Mouse (Mus musculus): ENCODE measurements around the gene Arhgef28. TPM values are rescaled to one million over a fixed set of nuclear protein-coding genes. Genes with fewer than 3 reads are reported as not detected.

The Arhgef28 gene
- polyA plus RNA-seq, 1 experiment = 6.7 TPM

DNA sequence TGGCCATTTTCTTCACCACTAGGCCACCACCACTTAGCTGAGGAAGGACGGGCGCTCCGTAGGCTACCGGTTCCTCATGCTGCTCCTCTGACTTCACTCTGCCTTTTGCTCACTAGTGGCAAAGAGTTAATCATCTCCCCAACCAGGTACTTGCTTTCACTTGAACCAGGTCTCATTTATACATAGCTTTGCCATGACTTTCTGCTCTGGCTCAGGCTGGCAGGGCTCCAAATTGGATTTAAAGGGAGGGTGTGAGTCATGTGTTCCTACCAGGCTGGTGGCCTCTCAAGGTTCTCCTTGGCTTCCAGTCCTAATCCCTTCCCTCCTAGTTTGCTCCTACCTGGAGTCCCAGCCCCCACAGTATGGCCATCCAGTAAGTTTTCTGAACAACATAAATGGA is 192.5 kb downstream of the Arhgef28 start:
- Histone ChIP-seq H3K4me1 (ENCODE audit: control insufficient read depth, insufficient read depth, low read length) (peaks cover 1% of the 10 kb centered on the region), H3K36me3 (ENCODE audit: control insufficient read depth, insufficient read depth, low read length, poor library complexity, severe bottlenecking) (no peaks in the 10 kb centered on the region), H3K27me3 (ENCODE audit: control insufficient read depth, insufficient read depth, low read length, poor library complexity, severe bottlenecking) (no peaks in the 10 kb centered on the region), H3K9me3 (replicated peaks; ENCODE audit: control insufficient read depth, insufficient read depth, low read length, poor library complexity, severe bottlenecking) (no peaks in the 10 kb centered on the region), H3K27ac (ENCODE audit: insufficient read depth, low read length) (no peak overlapping the region), H3K9ac (ENCODE audit: low read depth, poor library complexity, severe bottlenecking) (no peak overlapping the region), H3K4me3 (ENCODE audit: low read depth, low read length) (no peak overlapping the region)
- no peak for TF ChIP-seq POLR2A (IDR thresholded peaks at IDR 0.05; ENCODE audit: insufficient read depth, low read length)
- no peak for TF ChIP-seq EP300 (IDR thresholded peaks at IDR 0.05; ENCODE audit: insufficient read depth, low read depth, low read length)
- no peak for TF ChIP-seq CTCF (IDR thresholded peaks at IDR 0.05; ENCODE audit: low read depth, low read length)

DNA sequence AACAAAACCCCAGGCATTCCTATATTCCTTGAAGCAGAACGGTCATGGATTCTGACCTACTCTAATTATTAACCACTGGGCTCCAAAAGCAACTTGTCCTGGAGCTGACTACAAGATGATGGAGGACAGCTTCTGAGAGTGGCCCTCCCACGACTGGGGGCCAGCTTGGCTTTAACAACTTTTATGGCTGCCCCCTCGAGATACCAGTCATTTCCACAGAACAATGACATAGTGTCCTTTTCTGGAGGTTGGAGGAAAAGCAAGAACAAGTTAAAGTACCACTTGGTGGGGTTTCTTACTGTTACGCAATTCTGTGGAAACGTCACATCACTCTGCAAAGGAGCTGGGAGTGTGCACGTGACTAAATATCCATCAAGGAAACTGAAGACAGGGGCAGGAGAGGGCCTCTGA is 194.3 kb downstream of the Arhgef28 start:
- no peaks in the 10 kb centered on the region for H3K27me3 ChIP-seq (ENCODE audit: control insufficient read depth, insufficient read depth, low read length, poor library complexity, severe bottlenecking)
- H3K4me1 ChIP-seq (ENCODE audit: control insufficient read depth, insufficient read depth, low read length) = no peaks in the 10 kb centered on the region
- H3K27ac ChIP-seq (ENCODE audit: insufficient read depth, low read length) = no peak overlapping the region
- H3K36me3 ChIP-seq (ENCODE audit: control insufficient read depth, insufficient read depth, low read length, poor library complexity, severe bottlenecking) = no peaks in the 10 kb centered on the region
- TF ChIP-seq EP300 (IDR thresholded peaks at IDR 0.05; ENCODE audit: insufficient read depth, low read depth, low read length) = no peak
- no peak for TF ChIP-seq POLR2A (IDR thresholded peaks at IDR 0.05; ENCODE audit: insufficient read depth, low read length)
- TF ChIP-seq CTCF (IDR thresholded peaks at IDR 0.05; ENCODE audit: low read depth, low read length) = no peak
- no peak overlapping the region for H3K4me3 ChIP-seq (ENCODE audit: low read depth, low read length)
- H3K9ac ChIP-seq (ENCODE audit: low read depth, poor library complexity, severe bottlenecking) = no peak overlapping the region
- H3K9me3 ChIP-seq (replicated peaks; ENCODE audit: control insufficient read depth, insufficient read depth, low read length, poor library complexity, severe bottlenecking) = no peaks in the 10 kb centered on the region

DNA sequence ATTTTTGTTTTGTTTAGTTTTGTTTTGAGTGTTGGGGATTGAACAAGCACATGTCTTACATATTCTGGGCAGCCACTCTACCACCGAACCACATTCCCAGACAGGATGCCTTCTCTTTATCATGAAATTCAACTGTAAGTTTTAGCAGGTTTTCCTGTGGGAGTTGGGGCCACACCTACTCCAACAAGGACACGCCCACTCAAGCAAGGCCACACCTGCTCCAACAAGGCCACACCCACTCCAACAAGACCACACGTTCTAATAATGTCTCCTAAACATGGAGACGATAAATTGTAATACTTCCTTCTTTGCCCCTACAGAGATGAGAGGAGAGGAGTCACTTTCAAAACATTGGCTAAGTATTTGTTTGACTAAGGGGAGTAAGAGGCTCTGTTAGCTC is 197.2 kb downstream of the Arhgef28 start:
- no peaks in the 10 kb centered on the region for H3K36me3 ChIP-seq (ENCODE audit: control insufficient read depth, insufficient read depth, low read length, poor library complexity, severe bottlenecking)
- H3K4me1 ChIP-seq (ENCODE audit: control insufficient read depth, insufficient read depth, low read length) = no peaks in the 10 kb centered on the region
- H3K9ac ChIP-seq (ENCODE audit: low read depth, poor library complexity, severe bottlenecking) = no peak overlapping the region
- no peaks in the 10 kb centered on the region for H3K27me3 ChIP-seq (ENCODE audit: control insufficient read depth, insufficient read depth, low read length, poor library complexity, severe bottlenecking)
- H3K9me3 ChIP-seq (replicated peaks; ENCODE audit: control insufficient read depth, insufficient read depth, low read length, poor library complexity, severe bottlenecking) = no peaks in the 10 kb centered on the region
- TF ChIP-seq CTCF (IDR thresholded peaks at IDR 0.05; ENCODE audit: low read depth, low read length) (no peak), EP300 (IDR thresholded peaks at IDR 0.05; ENCODE audit: insufficient read depth, low read depth, low read length) (no peak), POLR2A (IDR thresholded peaks at IDR 0.05; ENCODE audit: insufficient read depth, low read length) (no peak)
- H3K4me3 ChIP-seq (ENCODE audit: low read depth, low read length) = no peak overlapping the region
- H3K27ac ChIP-seq (ENCODE audit: insufficient read depth, low read length) = no peak overlapping the region

DNA sequence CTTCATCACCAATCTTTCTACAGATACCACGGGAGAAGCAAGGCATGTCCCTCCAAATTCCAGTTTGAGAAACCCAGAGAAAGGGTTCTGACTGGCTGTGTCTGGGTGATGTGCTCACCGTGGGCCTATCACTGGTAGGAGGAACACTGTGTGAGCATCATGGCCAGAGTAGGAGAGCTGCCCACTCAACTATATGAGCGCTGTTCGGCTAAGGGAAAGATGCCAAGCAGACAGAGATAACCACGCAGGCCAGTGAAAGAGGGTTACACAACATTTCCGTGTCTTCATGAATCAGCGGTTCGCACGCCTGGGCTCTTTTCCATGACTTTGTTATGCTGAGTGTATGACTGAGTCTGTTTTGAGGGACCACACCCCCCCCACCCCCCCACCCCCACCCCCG is 197.7 kb downstream of the Arhgef28 start:
- no peak for TF ChIP-seq POLR2A (IDR thresholded peaks at IDR 0.05; ENCODE audit: insufficient read depth, low read length)
- no peak for TF ChIP-seq EP300 (IDR thresholded peaks at IDR 0.05; ENCODE audit: insufficient read depth, low read depth, low read length)
- TF ChIP-seq CTCF (IDR thresholded peaks at IDR 0.05; ENCODE audit: low read depth, low read length) = no peak

DNA sequence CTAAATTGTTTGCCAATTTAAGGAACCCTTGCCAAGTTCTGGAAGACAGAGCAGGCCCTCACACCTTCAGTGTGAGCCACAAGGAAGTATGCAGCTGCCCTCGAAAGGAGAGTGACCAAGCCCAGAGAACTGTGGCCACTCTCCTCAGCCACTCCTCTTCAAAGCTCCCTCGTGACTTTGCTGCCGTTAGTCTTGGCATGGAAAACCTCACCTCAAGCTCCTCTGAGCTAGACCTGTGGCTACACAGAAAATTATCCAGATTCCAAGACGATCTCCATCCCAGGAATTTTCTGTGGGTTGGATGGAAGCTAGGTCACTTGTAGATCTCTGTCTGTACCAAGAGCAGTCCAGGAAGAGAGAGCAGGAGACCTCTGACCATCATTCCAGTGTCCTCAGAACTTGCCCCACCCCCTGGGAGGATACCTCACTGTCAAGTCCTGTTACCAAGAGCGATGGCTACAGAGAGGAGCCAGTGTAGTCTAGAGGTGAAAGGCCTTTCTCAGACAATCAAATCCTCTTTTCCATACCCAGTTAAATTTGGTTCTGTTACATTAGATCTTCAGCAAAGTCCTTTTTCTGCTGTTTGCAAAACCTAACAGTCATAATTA is 200.5 kb downstream of the Arhgef28 start:
- Histone ChIP-seq H3K4me1 (ENCODE audit: control insufficient read depth, insufficient read depth, low read length) (no peaks in the 10 kb centered on the region), H3K27ac (ENCODE audit: insufficient read depth, low read length) (no peak overlapping the region), H3K9ac (ENCODE audit: low read depth, poor library complexity, severe bottlenecking) (no peak overlapping the region), H3K9me3 (replicated peaks; ENCODE audit: control insufficient read depth, insufficient read depth, low read length, poor library complexity, severe bottlenecking) (no peaks in the 10 kb centered on the region), H3K27me3 (ENCODE audit: control insufficient read depth, insufficient read depth, low read length, poor library complexity, severe bottlenecking) (no peaks in the 10 kb centered on the region), H3K4me3 (ENCODE audit: low read depth, low read length) (no peak overlapping the region), H3K36me3 (ENCODE audit: control insufficient read depth, insufficient read depth, low read length, poor library complexity, severe bottlenecking) (no peaks in the 10 kb centered on the region)
- TF ChIP-seq EP300 (IDR thresholded peaks at IDR 0.05; ENCODE audit: insufficient read depth, low read depth, low read length) (no peak), POLR2A (IDR thresholded peaks at IDR 0.05; ENCODE audit: insufficient read depth, low read length) (no peak), CTCF (IDR thresholded peaks at IDR 0.05; ENCODE audit: low read depth, low read length) (no peak)

More for the DNA sequence above, 197.7 kb downstream of the Arhgef28 start:
- no peaks in the 10 kb centered on the region for H3K27me3 ChIP-seq (ENCODE audit: control insufficient read depth, insufficient read depth, low read length, poor library complexity, severe bottlenecking)
- no peaks in the 10 kb centered on the region for H3K36me3 ChIP-seq (ENCODE audit: control insufficient read depth, insufficient read depth, low read length, poor library complexity, severe bottlenecking)
- H3K4me3 ChIP-seq (ENCODE audit: low read depth, low read length) = no peak overlapping the region
- no peaks in the 10 kb centered on the region for H3K9me3 ChIP-seq (replicated peaks; ENCODE audit: control insufficient read depth, insufficient read depth, low read length, poor library complexity, severe bottlenecking)
- no peak overlapping the region for H3K27ac ChIP-seq (ENCODE audit: insufficient read depth, low read length)
- no peaks in the 10 kb centered on the region for H3K4me1 ChIP-seq (ENCODE audit: control insufficient read depth, insufficient read depth, low read length)
- no peak overlapping the region for H3K9ac ChIP-seq (ENCODE audit: low read depth, poor library complexity, severe bottlenecking)

DNA sequence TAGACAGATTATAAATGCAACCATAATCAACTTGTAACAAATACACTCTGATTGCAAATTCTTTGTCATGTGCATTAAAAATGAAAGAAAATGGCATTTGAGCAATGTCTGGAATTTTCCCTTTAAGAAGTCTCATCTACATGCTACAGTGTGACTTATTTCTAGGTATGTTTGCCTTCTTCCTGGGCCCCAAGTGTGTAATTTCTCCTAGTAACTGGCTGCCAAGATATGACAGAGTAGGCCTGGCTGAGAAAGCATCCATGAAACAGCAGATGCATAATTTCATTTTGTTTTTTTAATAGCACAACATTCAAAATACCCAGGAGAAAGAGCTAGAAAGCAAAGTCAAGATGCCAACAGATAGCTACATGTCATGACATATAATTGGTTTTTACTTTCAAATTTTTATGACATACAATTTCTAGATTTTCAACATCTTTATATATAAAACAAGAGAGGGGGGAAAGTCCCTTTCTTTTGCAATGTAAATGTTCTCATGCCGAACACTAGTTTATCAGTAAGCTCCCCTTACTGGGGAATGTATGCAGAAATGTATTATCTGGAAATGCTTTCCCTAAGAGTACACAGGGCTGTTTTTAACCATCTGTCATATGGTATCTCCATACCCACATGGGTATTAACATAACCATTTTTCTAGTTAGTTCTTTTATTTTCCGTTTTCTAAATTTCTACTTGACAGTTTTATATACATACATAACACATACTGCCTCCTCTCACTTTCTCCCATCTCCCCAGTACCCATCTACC is 201.4 kb downstream of the Arhgef28 start:
- Histone ChIP-seq H3K9ac (ENCODE audit: low read depth, poor library complexity, severe bottlenecking) (no peak overlapping the region), H3K9me3 (replicated peaks; ENCODE audit: control insufficient read depth, insufficient read depth, low read length, poor library complexity, severe bottlenecking) (no peaks in the 10 kb centered on the region), H3K4me1 (ENCODE audit: control insufficient read depth, insufficient read depth, low read length) (no peaks in the 10 kb centered on the region), H3K27ac (ENCODE audit: insufficient read depth, low read length) (no peak overlapping the region), H3K4me3 (ENCODE audit: low read depth, low read length) (no peak overlapping the region), H3K27me3 (ENCODE audit: control insufficient read depth, insufficient read depth, low read length, poor library complexity, severe bottlenecking) (no peaks in the 10 kb centered on the region), H3K36me3 (ENCODE audit: control insufficient read depth, insufficient read depth, low read length, poor library complexity, severe bottlenecking) (no peaks in the 10 kb centered on the region)
- TF ChIP-seq CTCF (IDR thresholded peaks at IDR 0.05; ENCODE audit: low read depth, low read length) = no peak
- no peak for TF ChIP-seq POLR2A (IDR thresholded peaks at IDR 0.05; ENCODE audit: insufficient read depth, low read length)
- TF ChIP-seq EP300 (IDR thresholded peaks at IDR 0.05; ENCODE audit: insufficient read depth, low read depth, low read length) = no peak
